Mouse (Mus musculus) MEL (cell line): ENCODE data around the gene Nadk. TPM values are rescaled to one million over a fixed set of nuclear protein-coding genes. Genes with fewer than 3 reads are reported as not detected.

Experiments
- DNase-seq: peaks from one replicate; pipeline ENCODE4 v3.0.0; 2011; ENCODE audit warnings: low read depth, low spot score
- H3K27ac ChIP-seq: 2 replicates; pipeline ENCODE4 v1.5.1; 2012; ENCODE audit warnings: low read depth, mild to moderate bottlenecking, control low read depth, low read length, moderate library complexity; ENCODE audit not compliant: control insufficient read depth
- H3K27me3 ChIP-seq, 2 experiments: fragments of 150-350 bp in 1 of 2; sonication (generic) in 1 of 2; 2 replicates each; pipeline ENCODE4 v1.6.1; 2012; ENCODE audit warnings: low read length in 2 of 2, mild to moderate bottlenecking in 2 of 2, improper control_type of control experiment in 1 of 2, moderate library complexity in 1 of 2; ENCODE audit not compliant: insufficient read depth in 2 of 2, control insufficient read depth in 1 of 2
- H3K36me3 ChIP-seq, 2 experiments: 2 replicates each; pipeline ENCODE4 v1.6.1; 2012 to 2014; ENCODE audit warnings: low read length in 2 of 2, improper control_type of control experiment in 1 of 2, inconsistent platforms in 1 of 2, mild to moderate bottlenecking in 1 of 2; ENCODE audit not compliant: insufficient read depth in 2 of 2, control insufficient read depth in 1 of 2
- H3K4me1 ChIP-seq, 2 experiments: fragments of 150-350 bp in 1 of 2; sonication (generic) in 1 of 2; 2 replicates each; pipeline ENCODE4 v1.6.1; 2012; ENCODE audit warnings: low read length in 2 of 2, improper control_type of control experiment in 1 of 2, mild to moderate bottlenecking in 1 of 2; ENCODE audit not compliant: insufficient read depth in 2 of 2, control insufficient read depth in 1 of 2
- H3K4me3 ChIP-seq, 2 experiments: fragments of 150-350 bp in 1 of 2; sonication (generic) in 1 of 2; 2 replicates each; pipeline ENCODE4 v1.5.1; 2012; ENCODE audit warnings: low read depth in 2 of 2, low read length in 2 of 2, mild to moderate bottlenecking in 2 of 2, moderate library complexity in 2 of 2, control low read depth in 1 of 2, improper control_type of control experiment in 1 of 2; ENCODE audit not compliant: control insufficient read depth in 1 of 2, insufficient read depth in 1 of 2
- H3K79me2 ChIP-seq: 2 replicates; pipeline ENCODE4 v1.6.1; 2012; ENCODE audit warnings: mild to moderate bottlenecking, low read length, moderate library complexity; ENCODE audit not compliant: control insufficient read depth, poor library complexity, insufficient read depth
- H3K9ac ChIP-seq: 2 replicates; pipeline ENCODE4 v1.6.1; 2012; ENCODE audit warnings: low read depth, mild to moderate bottlenecking, control low read depth, low read length, moderate library complexity; ENCODE audit not compliant: control insufficient read depth, poor library complexity, severe bottlenecking
- H3K9me3 ChIP-seq: fragments of 150-350 bp; sonication (generic); replicated peaks from 2 replicates; pipeline ENCODE4 v1.6.1; 2012; ENCODE audit warnings: mild to moderate bottlenecking, low read length, improper control_type of control experiment, moderate library complexity; ENCODE audit not compliant: insufficient read depth
- CHD1 ChIP-seq: IDR thresholded peaks from 2 replicates; pipeline ENCODE4 v1.6.1; 2012; ENCODE audit warnings: low read depth, mild to moderate bottlenecking, inconsistent platforms, low read length, improper control_type of control experiment
- CHD2 ChIP-seq: IDR thresholded peaks from 2 replicates; pipeline ENCODE4 v1.6.1; 2011; ENCODE audit warnings: low read length, improper control_type of control experiment
- ELF1 ChIP-seq: IDR thresholded peaks from 2 replicates; pipeline ENCODE4 v1.6.1; 2014; ENCODE audit warnings: low read depth, mild to moderate bottlenecking, inconsistent platforms, low read length, improper control_type of control experiment, moderate library complexity
- ETS1 ChIP-seq: IDR thresholded peaks from 2 replicates; pipeline ENCODE4 v1.6.1; 2012; ENCODE audit warnings: low read depth, mild to moderate bottlenecking, inconsistent platforms, low read length, improper control_type of control experiment, moderate library complexity
- GATA1 ChIP-seq: IDR thresholded peaks from 2 replicates; pipeline ENCODE4 v1.6.1; 2011; ENCODE audit warnings: low read depth, low read length, improper control_type of control experiment
- HCFC1 ChIP-seq: IDR thresholded peaks from 2 replicates; pipeline ENCODE4 v1.6.1; 2012; ENCODE audit warnings: low read depth, mild to moderate bottlenecking, inconsistent platforms, low read length, improper control_type of control experiment, moderate library complexity
- JUND ChIP-seq: IDR thresholded peaks from 2 replicates; pipeline ENCODE4 v1.6.1; 2011; ENCODE audit warnings: low read depth, mild to moderate bottlenecking, improper control_type of control experiment, low read length
- MAFK ChIP-seq: IDR thresholded peaks from 2 replicates; pipeline ENCODE4 v1.6.1; 2011; ENCODE audit warnings: low read depth, mild to moderate bottlenecking, low read length, improper control_type of control experiment, borderline replicate concordance
- MEF2A ChIP-seq: IDR thresholded peaks from 2 replicates; pipeline ENCODE4 v1.6.1; 2014; ENCODE audit warnings: low read depth, mild to moderate bottlenecking, inconsistent platforms, low read length, improper control_type of control experiment; ENCODE audit not compliant: poor library complexity, insufficient replicate concordance, severe bottlenecking; ENCODE audit errors: extremely low read depth
- MYB ChIP-seq: IDR thresholded peaks from 2 replicates; pipeline ENCODE4 v1.6.1; 2011; ENCODE audit warnings: mild to moderate bottlenecking, low read depth, low read length, improper control_type of control experiment
- NELFE ChIP-seq: IDR thresholded peaks from 2 replicates; pipeline ENCODE4 v1.6.1; 2011; ENCODE audit warnings: low read depth, low read length, improper control_type of control experiment
- NRF1 ChIP-seq: IDR thresholded peaks from 2 replicates; pipeline ENCODE4 v1.6.1; 2014; ENCODE audit warnings: low read depth, mild to moderate bottlenecking, inconsistent platforms, low read length, improper control_type of control experiment, moderate library complexity; ENCODE audit not compliant: poor library complexity, insufficient read depth, severe bottlenecking
- RAD21 ChIP-seq: IDR thresholded peaks from 2 replicates; pipeline ENCODE4 v1.6.1; 2011; ENCODE audit warnings: mild to moderate bottlenecking, low read depth, low read length, improper control_type of control experiment
- RCOR1 ChIP-seq: IDR thresholded peaks from 2 replicates; pipeline ENCODE4 v1.6.1; 2012; ENCODE audit warnings: low read depth, mild to moderate bottlenecking, inconsistent platforms, low read length, improper control_type of control experiment
- SMC3 ChIP-seq: IDR thresholded peaks from 2 replicates; pipeline ENCODE4 v1.6.1; 2011; ENCODE audit warnings: low read depth, low read length, improper control_type of control experiment
- TBP ChIP-seq: IDR thresholded peaks from 2 replicates; pipeline ENCODE4 v1.8.0; 2011; ENCODE audit warnings: low read depth, low read length, improper control_type of control experiment
- TCF12 ChIP-seq: IDR thresholded peaks from 2 replicates; pipeline ENCODE4 v1.6.1; 2014; ENCODE audit warnings: low read depth, mild to moderate bottlenecking, inconsistent platforms, low read length, improper control_type of control experiment, moderate library complexity
- USF1 ChIP-seq: IDR thresholded peaks from 2 replicates; pipeline ENCODE4 v1.6.1; 2014; ENCODE audit warnings: low read depth, mild to moderate bottlenecking, inconsistent platforms, low read length, improper control_type of control experiment, moderate library complexity
- ZMIZ1 ChIP-seq: IDR thresholded peaks from 2 replicates; pipeline ENCODE4 v1.6.1; 2012; ENCODE audit warnings: low read depth, mild to moderate bottlenecking, inconsistent platforms, low read length, improper control_type of control experiment, moderate library complexity
- ZNF384 ChIP-seq: IDR thresholded peaks from 2 replicates; pipeline ENCODE4 v1.6.1; 2012; ENCODE audit warnings: low read depth, mild to moderate bottlenecking, inconsistent platforms, low read length, improper control_type of control experiment
- polyA plus RNA-seq, 2 experiments: library from polyadenylated mRNA; stranded (reverse) in 1 of 2; unstranded in 1 of 2; fragments of >175 nt in 1 of 2; fragments of >200 nt in 1 of 2; gene quantifications; 2 replicates each; pipeline versions ENCODE4 v1.2.1 to v1.2.4; 2012; ENCODE audit warnings: low replicate concordance in 2 of 2, low read depth in 1 of 2; ENCODE audit not compliant: insufficient read length in 2 of 2, insufficient read depth in 1 of 2, missing spikeins in 1 of 2
- total RNA-seq: library from RNA; depleted of rRNA; stranded (reverse); fragments of 300-350 nt; gene quantifications from 2 replicates; pipeline ENCODE4 v1.2.3, GENCODE M21; 2012

Nadk gene
- total and polyA plus RNA-seq, 3 experiments, result 53.2 to 258 (median 151) TPM

- no peak for DNase-seq
- H3K27me3 ChIP-seq, result no peaks in the 10 kb centered on the region
- TF ChIP-seq ETS1 (no peak), CHD2 (no peak), SMC3 (no peak), TCF12 (no peak), MEF2A (no peak), MAFK (no peak), GATA1 (no peak), ZMIZ1 (no peak), RAD21 (no peak), HCFC1 (no peak)
- no peak overlapping the region for H3K27ac ChIP-seq
- H3K4me3 ChIP-seq, result no peak overlapping the region
- peaks cover 0 to 5% of the 10 kb centered on the region in 2 experiments; a peak in 1 of 4 replicates for H3K4me1 ChIP-seq
- no peaks in the 10 kb centered on the region for H3K9me3 ChIP-seq
- H3K9ac ChIP-seq, result no peak overlapping the region
- peaks cover 0 to 14% of the 10 kb centered on the region in 2 experiments; a peak in 3 of 4 replicates for H3K36me3 ChIP-seq
- H3K79me2 ChIP-seq, result peaks cover 8% of the 10 kb centered on the region
Observed at GRCm38 (mm10) chr4:155606825-155607224, 44.6 kb downstream of the Nadk start.

- H3K9ac ChIP-seq, result no peak overlapping the region
- no peaks in the 10 kb centered on the region for H3K9me3 ChIP-seq
- no peak for TF ChIP-seq MYB
- TF ChIP-seq TBP, result no peak
- TF ChIP-seq JUND, result no peak
- no peak for TF ChIP-seq RCOR1
- no peak for TF ChIP-seq USF1
- TF ChIP-seq ELF1, result no peak
- no peak for TF ChIP-seq CHD1
- TF ChIP-seq NRF1, result no peak
- no peak for TF ChIP-seq NELFE
- TF ChIP-seq ETS1, result no peak
- no peak for TF ChIP-seq MEF2A
- TF ChIP-seq ZNF384, result no peak
- TF ChIP-seq GATA1, result no peak
- no peak overlapping the region for H3K4me3 ChIP-seq
- H3K4me1 ChIP-seq, result no peaks in the 10 kb centered on the region
- no peaks in the 10 kb centered on the region for H3K79me2 ChIP-seq
- no peaks in the 10 kb centered on the region for H3K27me3 ChIP-seq
- peaks cover 0 to 1% of the 10 kb centered on the region in 2 experiments; a peak in 1 of 4 replicates for H3K36me3 ChIP-seq
- H3K27ac ChIP-seq, result no peak overlapping the region
- DNase-seq, result no peak
Observed at GRCm38 (mm10) chr4:155611860-155612259, 49.7 kb downstream of the Nadk start.
